Mouse (Mus musculus) urinary bladder, postnatal 4 days (tissue): Measurements from ENCODE around the gene Zfp277.

ENCODE experiments used
- DNase-seq, 2 experiments: peaks; one replicate each; pipeline ENCODE4 v3.0.0; 2021 to 2022; ENCODE audit warnings: low spot score in 2 of 2

The Zfp277 gene

GRCm38 (mm10) chr12:40445206-40445605 is 496 bp downstream of the Zfp277 start:
- DNase-seq: no peak

GRCm38 (mm10) chr12:40438049-40438448 is 7.7 kb downstream of the Zfp277 start:
- DNase-seq: no peak

- no peak for DNase-seq
These were observed 11.6 kb downstream of the Zfp277 start for GRCm38 (mm10) chr12:40434101-40434500.

- DNase-seq: no peak
These were observed 14.6 kb downstream of the Zfp277 start for GRCm38 (mm10) chr12:40431075-40431474.

- DNase-seq: no peak
These were observed 15.7 kb downstream of the Zfp277 start for GRCm38 (mm10) chr12:40429976-40430375.

GRCm38 (mm10) chr12:40427606-40428005 is 18.1 kb downstream of the Zfp277 start:
- DNase-seq: no peak

GRCm38 (mm10) chr12:40424991-40425390 is 20.7 kb downstream of the Zfp277 start:
- DNase-seq: no peak

GRCm38 (mm10) chr12:40417257-40417656 is 28.4 kb downstream of the Zfp277 start:
- DNase-seq: no peak

- DNase-seq: no peak
These were observed 30.3 kb downstream of the Zfp277 start for GRCm38 (mm10) chr12:40415312-40415925.

- no peak for DNase-seq
These were observed 30.9 kb downstream of the Zfp277 start for GRCm38 (mm10) chr12:40414682-40415311.

GRCm38 (mm10) chr12:40399812-40400211 is 45.9 kb downstream of the Zfp277 start:
- DNase-seq: no peak

GRCm38 (mm10) chr12:40399386-40399785 is 46.3 kb downstream of the Zfp277 start:
- no peak for DNase-seq

- no peak for DNase-seq
These were observed 46.8 kb downstream of the Zfp277 start for GRCm38 (mm10) chr12:40398916-40399315.

- no peak for DNase-seq
These were observed 52.8 kb downstream of the Zfp277 start for GRCm38 (mm10) chr12:40392869-40393268.

- DNase-seq: no peak
These were observed 54.4 kb downstream of the Zfp277 start for GRCm38 (mm10) chr12:40391262-40391661.

GRCm38 (mm10) chr12:40387786-40388185 is 57.9 kb downstream of the Zfp277 start:
- no peak for DNase-seq

GRCm38 (mm10) chr12:40385301-40385700 is 60.4 kb downstream of the Zfp277 start:
- no peak for DNase-seq

GRCm38 (mm10) chr12:40383718-40384117 is 62.0 kb downstream of the Zfp277 start:
- DNase-seq: no peak

- no peak for DNase-seq
These were observed 63.2 kb downstream of the Zfp277 start for GRCm38 (mm10) chr12:40382539-40382938.

GRCm38 (mm10) chr12:40381824-40382223 is 63.9 kb downstream of the Zfp277 start:
- no peak for DNase-seq

GRCm38 (mm10) chr12:40381173-40381801 is 64.4 kb downstream of the Zfp277 start:
- no peak for DNase-seq

- no peak for DNase-seq
These were observed 66.2 kb downstream of the Zfp277 start for GRCm38 (mm10) chr12:40379538-40379923.
